Mouse (Mus musculus): Measurements from ENCODE around the gene Gm2056. TPM values are rescaled to one million over a fixed set of nuclear protein-coding genes. Genes with fewer than 3 reads are reported as not detected.
"Not testable (repeated sequence)": the region's sequence is repeated elsewhere in the genome, so short reads cannot be mapped to it uniquely, and the experiment has no call there.

Gm2056 gene
- total RNA-seq (2015; ENCODE audit: low replicate concordance): not detected in 2 replicates
- not detected in 2 replicates for total RNA-seq (2017; ENCODE audit: low replicate concordance)

DNA sequence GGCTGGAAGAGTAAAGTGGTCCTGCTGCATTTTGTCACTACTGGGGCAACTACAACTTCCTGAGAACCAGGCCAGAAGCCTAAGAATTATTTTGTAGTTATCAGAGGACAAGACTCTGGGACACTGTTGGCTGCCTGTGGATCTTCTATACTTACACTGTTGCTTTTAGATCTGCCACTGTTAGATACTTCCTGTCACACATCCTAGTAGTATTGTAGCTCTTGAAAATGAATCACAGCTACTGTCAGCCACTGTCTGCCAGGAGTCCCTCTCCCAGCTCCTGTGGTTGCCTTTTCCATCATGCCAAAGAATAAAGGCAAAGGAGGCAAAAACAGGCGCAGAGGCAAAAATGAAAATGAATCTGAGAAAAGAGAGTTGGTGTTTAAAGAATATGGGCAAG is at the start of gene Gm2056:
Gene Gm2056 (plus strand): TSS at position 301 of the 400 bp plus-strand sequence.
- not testable (repeated sequence) for ATAC-seq (replicated peaks; ENCODE audit: low FRiP score, poor library complexity, severe bottlenecking)

- not testable (repeated sequence) for ATAC-seq (replicated peaks; ENCODE audit: low FRiP score, poor library complexity, severe bottlenecking)
Measured at GRCm38 (mm10) chr12:87984000-87984399, 42.8 kb upstream of the Gm2056 start.

DNA sequence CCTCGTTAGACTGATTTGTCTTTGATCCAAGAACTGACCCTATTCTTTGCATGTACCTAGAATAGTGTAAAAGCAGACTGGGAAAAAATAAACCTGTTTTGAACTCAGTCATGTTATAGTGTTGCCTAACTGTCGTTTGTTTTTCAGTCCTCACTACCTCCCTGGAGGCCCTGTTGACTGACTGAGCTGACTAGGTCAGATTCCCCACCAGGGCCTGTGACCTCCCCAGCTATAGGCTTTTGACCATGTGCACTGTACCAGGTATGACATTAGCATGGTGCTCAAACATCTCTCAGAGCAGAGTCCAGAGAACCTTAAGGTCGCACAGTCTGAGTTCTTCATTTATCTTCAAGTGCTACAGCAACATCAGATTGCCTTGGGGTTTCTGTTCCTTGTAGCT is 22.7 kb upstream of the Gm2056 start:
- not testable (repeated sequence) for ATAC-seq (replicated peaks; ENCODE audit: low FRiP score, poor library complexity, severe bottlenecking)

- ATAC-seq (replicated peaks; ENCODE audit: low FRiP score, poor library complexity, severe bottlenecking): not testable (repeated sequence)
Measured at GRCm38 (mm10) chr12:88011548-88011947, 15.3 kb upstream of the Gm2056 start, which contains the start of gene Gm2075. TSS of gene Gm2075 (plus strand) at chr12:88011848.

DNA sequence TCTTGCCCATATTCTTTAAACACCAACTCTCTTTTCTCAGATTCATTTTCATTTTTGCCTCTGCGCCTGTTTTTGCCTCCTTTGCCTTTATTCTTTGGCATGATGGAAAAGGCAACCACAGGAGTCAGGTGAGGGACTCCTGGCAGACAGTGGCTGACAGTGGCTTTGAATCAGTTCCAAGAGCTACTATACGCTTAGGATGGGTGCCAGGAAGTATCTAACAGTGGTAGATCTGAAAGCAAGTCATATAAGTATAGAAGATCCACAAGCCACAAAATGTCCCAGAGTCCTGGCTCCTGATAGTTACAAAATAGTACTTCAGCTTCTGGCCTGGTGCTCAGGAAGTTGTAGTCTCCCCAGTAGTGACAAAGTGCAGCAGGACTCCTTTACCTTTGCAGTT is 8.1 kb upstream of the Gm2056 start, which contains the start of gene Gm6803:
Gene Gm6803 (minus strand): TSS at position 101 of the 400 bp plus-strand sequence.
- not testable (repeated sequence) for ATAC-seq (replicated peaks; ENCODE audit: low FRiP score, poor library complexity, severe bottlenecking)

GRCm38 (mm10) chr12:88032250-88032649 is 5.4 kb downstream of the Gm2056 start:
- not testable (repeated sequence) for ATAC-seq (replicated peaks; ENCODE audit: low FRiP score, poor library complexity, severe bottlenecking)

DNA sequence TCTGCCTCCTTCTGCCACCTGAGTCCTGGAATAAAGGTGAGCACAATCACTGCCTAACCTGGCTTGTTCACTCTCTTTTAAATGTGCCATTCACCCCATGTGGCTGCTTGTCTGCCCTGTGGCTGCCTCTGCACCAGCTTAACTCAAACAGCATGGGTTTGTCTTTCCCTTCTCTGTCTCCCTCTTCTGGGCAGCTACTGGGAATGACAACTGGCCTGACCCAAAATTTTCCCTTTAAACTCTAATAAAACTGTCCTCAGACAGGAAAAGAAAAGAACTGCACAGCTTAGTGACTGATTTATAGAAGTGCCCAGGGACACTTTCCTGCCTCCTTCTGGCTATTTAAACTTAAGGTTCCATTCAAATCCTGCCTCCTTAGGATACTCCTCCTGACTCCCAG is 12.3 kb downstream of the Gm2056 start:
- not testable (repeated sequence) for ATAC-seq (replicated peaks; ENCODE audit: low FRiP score, poor library complexity, severe bottlenecking)

GRCm38 (mm10) chr12:88039703-88040102 is 12.9 kb downstream of the Gm2056 start:
- ATAC-seq (replicated peaks; ENCODE audit: low FRiP score, poor library complexity, severe bottlenecking): not testable (repeated sequence)

DNA sequence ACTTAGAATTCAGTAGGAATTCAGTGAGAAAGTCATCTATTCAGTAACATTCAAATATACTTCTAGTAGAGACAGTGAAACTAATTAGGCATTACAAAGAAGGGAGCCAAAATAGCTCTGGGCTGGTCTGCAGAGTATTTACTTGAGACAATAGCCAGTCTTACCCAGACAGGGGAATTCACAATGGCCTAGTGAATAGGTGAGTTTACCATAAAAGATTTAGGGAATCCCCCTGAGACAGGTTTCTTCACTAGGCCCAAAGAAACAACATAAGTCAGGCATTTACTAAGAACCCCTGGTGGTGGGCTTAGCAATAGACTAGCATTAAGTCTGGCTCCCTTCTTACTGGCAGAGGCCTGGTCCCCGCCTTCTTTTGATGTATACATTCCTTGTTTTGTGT is 18.4 kb downstream of the Gm2056 start:
- not testable (repeated sequence) for ATAC-seq (replicated peaks; ENCODE audit: low FRiP score, poor library complexity, severe bottlenecking)

Other genes starting within 250 kb of the Gm2056 start
- not detected in 2 replicates for gene Gm21936, start 231.5 kb upstream of the Gm2056 start, total RNA-seq (2015; ENCODE audit: low replicate concordance)
- not detected in 2 replicates for gene Gm21936, start 231.5 kb upstream of the Gm2056 start, total RNA-seq (2017; ENCODE audit: low replicate concordance)
- not detected in 2 replicates for gene BB287469, start 210.4 kb upstream of the Gm2056 start, total RNA-seq (2015; ENCODE audit: low replicate concordance)
- not detected in 2 replicates for gene BB287469, start 210.4 kb upstream of the Gm2056 start, total RNA-seq (2017; ENCODE audit: low replicate concordance)
- gene Gm2001, start 184.7 kb upstream of the Gm2056 start, total RNA-seq (2015; ENCODE audit: low replicate concordance): not detected in 2 replicates
- gene Gm2001, start 184.7 kb upstream of the Gm2056 start, total RNA-seq (2017; ENCODE audit: low replicate concordance): not detected in 2 replicates
- not detected in 2 replicates for gene Gm2016, start 152.9 kb upstream of the Gm2056 start, total RNA-seq (2015; ENCODE audit: low replicate concordance)
- gene Gm2016, start 152.9 kb upstream of the Gm2056 start, total RNA-seq (2017; ENCODE audit: low replicate concordance): not detected in 2 replicates
- not detected in 2 replicates for gene Gm2022, start 131.6 kb upstream of the Gm2056 start, total RNA-seq (2015; ENCODE audit: low replicate concordance)
- not detected in 2 replicates for gene Gm2022, start 131.6 kb upstream of the Gm2056 start, total RNA-seq (2017; ENCODE audit: low replicate concordance)
- gene Gm2035, start 107.1 kb upstream of the Gm2056 start, total RNA-seq (2015; ENCODE audit: low replicate concordance): not detected in 2 replicates
- gene Gm2035, start 107.1 kb upstream of the Gm2056 start, total RNA-seq (2017; ENCODE audit: low replicate concordance): not detected in 2 replicates
- not detected in 2 replicates for gene Gm2042, start 72.9 kb upstream of the Gm2056 start, total RNA-seq (2015; ENCODE audit: low replicate concordance)
- gene Gm2042, start 72.9 kb upstream of the Gm2056 start, total RNA-seq (2017; ENCODE audit: low replicate concordance): 0.98 and 2.0 TPM in 2 replicates
- not detected in 2 replicates for gene Gm2075, start 15.2 kb upstream of the Gm2056 start, total RNA-seq (2015; ENCODE audit: low replicate concordance)
- not detected in 2 replicates for gene Gm2075, start 15.2 kb upstream of the Gm2056 start, total RNA-seq (2017; ENCODE audit: low replicate concordance)
- not detected in 2 replicates for gene Gm6803, start 8.2 kb upstream of the Gm2056 start, total RNA-seq (2015; ENCODE audit: low replicate concordance)
- gene Gm6803, start 8.2 kb upstream of the Gm2056 start, total RNA-seq (2017; ENCODE audit: low replicate concordance): not detected in 2 replicates
- gene Gm16368, start 56.7 kb downstream of the Gm2056 start, total RNA-seq (2015; ENCODE audit: low replicate concordance): not detected in 2 replicates
- gene Gm16368, start 56.7 kb downstream of the Gm2056 start, total RNA-seq (2017; ENCODE audit: low replicate concordance): not detected in 2 replicates
- gene Gm10436, start 155.1 kb downstream of the Gm2056 start, total RNA-seq (2015; ENCODE audit: low replicate concordance): not detected in 2 replicates
- gene Gm10436, start 155.1 kb downstream of the Gm2056 start, total RNA-seq (2017; ENCODE audit: low replicate concordance): not detected in 2 replicates
- not detected in 2 replicates for gene Gm8332, start 223.1 kb downstream of the Gm2056 start, total RNA-seq (2015; ENCODE audit: low replicate concordance)
- not detected in 2 replicates for gene Gm8332, start 223.1 kb downstream of the Gm2056 start, total RNA-seq (2017; ENCODE audit: low replicate concordance)
- gene Gm5662, start 247.5 kb downstream of the Gm2056 start, total RNA-seq (2015; ENCODE audit: low replicate concordance): not detected in 2 replicates
- gene Gm5662, start 247.5 kb downstream of the Gm2056 start, total RNA-seq (2017; ENCODE audit: low replicate concordance): not detected in 2 replicates

Measured in erythroblast, adult 5-6 weeks (primary cell).